Mouse (Mus musculus): ENCODE results near the gene Pknox2. TPM values are rescaled to one million over a fixed set of nuclear protein-coding genes. Genes with fewer than 3 reads are reported as not detected.

Pknox2 gene
- polyA plus RNA-seq, 1 experiment from 2014 or later: 35.0 TPM

- Histone ChIP-seq H3K27me3 (replicated peaks) (no peaks in the 10 kb centered on the region), H3K4me1 (peaks cover 13% of the 10 kb centered on the region), H3K27ac (no peak overlapping the region), H3K4me3 (no peak overlapping the region), H3K9ac (no peak overlapping the region), H3K36me3 (replicated peaks) (no peaks in the 10 kb centered on the region), H3K4me2 (no peak overlapping the region), H3K9me3 (no peaks in the 10 kb centered on the region)
- ATAC-seq (replicated peaks): no peak
- 61% methylated on average over 2 of the region's 2 CpGs for WGBS
These were observed 85.6 kb downstream of the Pknox2 start for GRCm38 (mm10) chr9:37061627-37062026.

GRCm38 (mm10) chr9:37054703-37055102 lies 92.5 kb downstream of the Pknox2 start:
- Histone ChIP-seq H3K27me3 (replicated peaks) (no peaks in the 10 kb centered on the region), H3K9me3 (no peaks in the 10 kb centered on the region), H3K4me2 (peak overlapping the region; percentile 54), H3K4me3 (no peak overlapping the region), H3K36me3 (replicated peaks) (no peaks in the 10 kb centered on the region), H3K27ac (peak overlapping the region; percentile 45; the same call in 1 of the 2 replicates), H3K9ac (no peak overlapping the region), H3K4me1 (peaks cover 27% of the 10 kb centered on the region)
- 14% methylated on average over 5 of the region's 5 CpGs for WGBS
- ATAC-seq (replicated peaks): peak; percentile 14; the same call in 1 of the 2 replicates

GRCm38 (mm10) chr9:37053601-37054512 lies 93.3 kb downstream of the Pknox2 start:
- H3K4me3 ChIP-seq: peak overlapping the region; percentile 15
- no peaks in the 10 kb centered on the region for H3K27me3 ChIP-seq (replicated peaks)

GRCm38 (mm10) chr9:37053041-37053440 lies 94.2 kb downstream of the Pknox2 start:
- Histone ChIP-seq H3K9me3 (no peaks in the 10 kb centered on the region), H3K4me3 (no peak overlapping the region), H3K27ac (no peak overlapping the region), H3K36me3 (replicated peaks) (no peaks in the 10 kb centered on the region), H3K4me2 (no peak overlapping the region), H3K4me1 (peaks cover 25% of the 10 kb centered on the region), H3K9ac (no peak overlapping the region), H3K27me3 (replicated peaks) (no peaks in the 10 kb centered on the region)
- ATAC-seq (replicated peaks): no peak
- WGBS: 45% methylated on average over 6 of the region's 6 CpGs

More at GRCm38 (mm10) chr9:37053601-37054512, 93.3 kb downstream of the Pknox2 start:
- no peaks in the 10 kb centered on the region for H3K36me3 ChIP-seq (replicated peaks)
- peak overlapping the region; percentile 76 for H3K27ac ChIP-seq
- H3K9ac ChIP-seq: peak overlapping the region; percentile 32; the same call in 1 of the 2 replicates
- ATAC-seq (replicated peaks): peak; percentile 81
- peaks cover 27% of the 10 kb centered on the region for H3K4me1 ChIP-seq
- WGBS: 13% methylated on average over 21 of the region's 21 CpGs
- H3K4me2 ChIP-seq: peak overlapping the region; percentile 54
- no peaks in the 10 kb centered on the region for H3K9me3 ChIP-seq

GRCm38 (mm10) chr9:37051669-37052068 lies 95.5 kb downstream of the Pknox2 start:
- 95% methylated on average over 4 of the region's 4 CpGs for WGBS
- Histone ChIP-seq H3K27me3 (replicated peaks) (no peaks in the 10 kb centered on the region), H3K36me3 (replicated peaks) (no peaks in the 10 kb centered on the region), H3K4me2 (no peak overlapping the region), H3K27ac (no peak overlapping the region), H3K4me1 (peaks cover 22% of the 10 kb centered on the region), H3K4me3 (no peak overlapping the region), H3K9ac (no peak overlapping the region), H3K9me3 (no peaks in the 10 kb centered on the region)
- no peak for ATAC-seq (replicated peaks)

- H3K4me3 ChIP-seq: no peak overlapping the region
- no peaks in the 10 kb centered on the region for H3K9me3 ChIP-seq
- H3K27ac ChIP-seq: no peak overlapping the region
- H3K4me1 ChIP-seq: 0 out of 2 replicates have a peak, but pooled peaks cover 5% of the 10 kb centered on the region
- 81% methylated on average over 5 of the region's 5 CpGs for WGBS
- H3K27me3 ChIP-seq (replicated peaks): no peaks in the 10 kb centered on the region
- no peak overlapping the region for H3K4me2 ChIP-seq
- no peaks in the 10 kb centered on the region for H3K36me3 ChIP-seq (replicated peaks)
- no peak for ATAC-seq (replicated peaks)
- no peak overlapping the region for H3K9ac ChIP-seq
These were observed 99.7 kb downstream of the Pknox2 start for GRCm38 (mm10) chr9:37047490-37047889.

- no peak overlapping the region for H3K4me3 ChIP-seq
- no peaks in the 10 kb centered on the region for H3K27me3 ChIP-seq (replicated peaks)
- 0 out of 2 replicates have a peak, but pooled peaks cover 5% of the 10 kb centered on the region for H3K4me1 ChIP-seq
- no peak overlapping the region for H3K9ac ChIP-seq
- no peak overlapping the region for H3K27ac ChIP-seq
- H3K36me3 ChIP-seq (replicated peaks): no peaks in the 10 kb centered on the region
- H3K9me3 ChIP-seq: no peaks in the 10 kb centered on the region
- ATAC-seq (replicated peaks): no peak
- 79% methylated on average over 1 of the region's 1 CpGs for WGBS
- H3K4me2 ChIP-seq: no peak overlapping the region
These were observed 101.3 kb downstream of the Pknox2 start for GRCm38 (mm10) chr9:37045875-37046274.

- Histone ChIP-seq H3K4me3 (no peak overlapping the region), H3K36me3 (replicated peaks) (no peaks in the 10 kb centered on the region), H3K27ac (no peak overlapping the region), H3K9me3 (no peaks in the 10 kb centered on the region), H3K27me3 (replicated peaks) (no peaks in the 10 kb centered on the region), H3K4me2 (no peak overlapping the region), H3K9ac (no peak overlapping the region), H3K4me1 (peaks cover 9% of the 10 kb centered on the region)
- WGBS: 76% methylated on average over 1 of the region's 1 CpGs
- ATAC-seq (replicated peaks): no peak
These were observed 103.0 kb downstream of the Pknox2 start for GRCm38 (mm10) chr9:37044165-37044564.

- H3K27ac ChIP-seq: peak overlapping the region; percentile 76
- no peak overlapping the region for H3K9ac ChIP-seq
- H3K27me3 ChIP-seq (replicated peaks): no peaks in the 10 kb centered on the region
- no peaks in the 10 kb centered on the region for H3K9me3 ChIP-seq
- peak; percentile 62; the same call in 1 of the 2 replicates for ATAC-seq (replicated peaks)
- WGBS: 55% methylated on average over 3 of the region's 3 CpGs
- peaks cover 26% of the 10 kb centered on the region for H3K4me1 ChIP-seq
- no peaks in the 10 kb centered on the region for H3K36me3 ChIP-seq (replicated peaks)
- no peak overlapping the region for H3K4me3 ChIP-seq
- H3K4me2 ChIP-seq: no peak overlapping the region
These were observed 108.3 kb downstream of the Pknox2 start for GRCm38 (mm10) chr9:37038859-37039258.

GRCm38 (mm10) chr9:37038445-37038844 lies 108.8 kb downstream of the Pknox2 start:
- Histone ChIP-seq H3K27ac (peak overlapping the region; percentile 71), H3K4me1 (peaks cover 26% of the 10 kb centered on the region), H3K36me3 (replicated peaks) (no peaks in the 10 kb centered on the region), H3K4me3 (no peak overlapping the region), H3K4me2 (no peak overlapping the region), H3K9me3 (no peaks in the 10 kb centered on the region), H3K27me3 (replicated peaks) (no peaks in the 10 kb centered on the region), H3K9ac (no peak overlapping the region)
- 32% methylated on average over 7 of the region's 7 CpGs for WGBS
- ATAC-seq (replicated peaks): peak; percentile 51

- H3K9me3 ChIP-seq: no peaks in the 10 kb centered on the region
- H3K4me1 ChIP-seq: peaks cover 26% of the 10 kb centered on the region
- 81% methylated on average over 12 of the region's 12 CpGs for WGBS
- no peaks in the 10 kb centered on the region for H3K27me3 ChIP-seq (replicated peaks)
- no peak overlapping the region for H3K9ac ChIP-seq
- no peak for ATAC-seq (replicated peaks)
- H3K36me3 ChIP-seq (replicated peaks): no peaks in the 10 kb centered on the region
- no peak overlapping the region for H3K27ac ChIP-seq
- no peak overlapping the region for H3K4me3 ChIP-seq
- H3K4me2 ChIP-seq: no peak overlapping the region
These were observed 109.8 kb downstream of the Pknox2 start for GRCm38 (mm10) chr9:37037405-37037804.

- Histone ChIP-seq H3K9ac (no peak overlapping the region), H3K27ac (no peak overlapping the region), H3K4me1 (peaks cover 33% of the 10 kb centered on the region), H3K27me3 (replicated peaks) (no peaks in the 10 kb centered on the region), H3K9me3 (no peaks in the 10 kb centered on the region), H3K4me2 (no peak overlapping the region), H3K36me3 (replicated peaks) (no peaks in the 10 kb centered on the region), H3K4me3 (no peak overlapping the region)
- no peak for ATAC-seq (replicated peaks)
- 94% methylated on average over 3 of the region's 3 CpGs for WGBS
These were observed 112.0 kb downstream of the Pknox2 start for GRCm38 (mm10) chr9:37035248-37035647.
